Mouse (Mus musculus) heart, adult 9 months (tissue): ENCODE results near the gene Vmn2r34.
"Not testable (repeated sequence)": the region's sequence is repeated elsewhere in the genome, so short reads cannot be mapped to it uniquely, and the experiment has no call there.

ENCODE experiments used
- DNase-seq, 2 experiments: peaks; one replicate each; pipeline ENCODE4 v3.0.0; 2022; ENCODE audit warnings: low spot score in 2 of 2

Gene Vmn2r34

DNA sequence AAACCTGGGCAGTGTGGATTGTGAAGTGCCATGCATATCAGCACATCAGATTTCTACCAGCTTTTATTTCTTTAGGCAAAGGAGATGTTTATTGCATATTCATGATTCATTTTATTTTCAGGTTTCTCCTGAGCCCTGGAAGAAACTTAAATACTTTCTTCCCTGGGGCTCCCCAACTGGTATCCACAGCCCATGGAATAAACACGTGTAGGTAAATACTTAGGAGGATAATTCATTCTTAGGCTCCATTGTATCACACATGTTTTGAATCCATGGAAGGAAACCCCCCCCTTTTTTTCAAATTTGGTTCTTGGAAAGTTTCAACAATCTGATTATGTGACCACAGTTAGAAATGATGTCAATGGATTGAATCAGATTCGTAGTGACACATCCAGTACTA is at the start of gene Vmn2r34:
Vmn2r34 (minus strand) TSS at position 101 of the 400 bp plus-strand sequence.
- DNase-seq: not testable (repeated sequence)

GRCm38 (mm10) chr7:7674032-7674431 is 15.3 kb downstream of the Vmn2r34 start:
- DNase-seq: not testable (repeated sequence)
